Mouse (Mus musculus): ENCODE results near the gene Spata9.

DNA sequence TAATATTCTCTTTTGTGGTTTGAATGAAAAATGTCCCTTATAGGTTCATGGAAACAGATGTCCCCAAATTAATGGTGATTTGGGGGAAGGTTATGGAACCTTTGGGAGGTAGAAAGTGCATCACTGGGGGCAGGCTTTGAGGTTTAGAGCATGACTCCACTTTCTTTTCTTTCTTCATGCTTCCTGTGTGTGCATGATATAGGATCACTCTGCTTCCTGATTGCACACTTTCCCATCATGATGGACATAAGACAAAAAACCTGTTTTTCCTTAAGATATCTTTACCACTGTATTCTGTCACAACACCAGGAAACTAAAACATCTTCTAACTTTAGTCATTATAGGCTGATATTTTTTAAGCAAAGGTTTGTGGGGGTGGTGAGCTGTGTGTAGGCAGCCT is 78.0 kb downstream of the Spata9 start:
- TF ChIP-seq CTCF (IDR thresholded peaks at IDR 0.05) (no peak), EP300 (IDR thresholded peaks at IDR 0.05) (no peak)
